Mouse (Mus musculus): ENCODE measurements around the gene Max. TPM values are rescaled to one million over a fixed set of nuclear protein-coding genes. Genes with fewer than 3 reads are reported as not detected.
A peak's percentile ranks its signal among the peaks of the same experiment; 100 is the strongest.

The Max gene
- total RNA-seq, 2 experiments from 2014 or later, result 61.4 to 70.4 TPM

GRCm38 (mm10) chr12:76920990-76921389, 41.0 kb downstream of the Max start:
- no peak for DNase-seq

GRCm38 (mm10) chr12:76920398-76920797, 41.6 kb downstream of the Max start:
- DNase-seq, result no peak

DNA sequence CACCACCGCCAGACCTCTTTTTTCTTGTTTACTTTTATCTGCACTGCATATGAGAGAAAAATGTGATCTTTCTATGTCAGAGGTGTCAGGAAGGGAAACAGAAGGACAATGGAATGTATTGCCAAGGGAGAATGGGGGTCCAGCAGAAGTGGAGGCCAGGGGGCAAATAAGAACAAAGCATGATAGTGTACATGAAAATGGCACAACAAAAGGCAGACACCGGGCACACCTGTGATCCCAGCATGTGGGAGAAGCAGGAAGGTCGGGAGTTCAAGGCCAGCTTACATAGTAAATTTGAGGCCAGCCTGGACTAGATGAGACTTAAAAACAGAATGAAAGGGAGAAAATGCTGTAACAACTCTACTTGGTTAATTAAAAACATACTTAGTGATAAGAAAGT, 43.1 kb downstream of the Max start:
- DNase-seq, result no peak

GRCm38 (mm10) chr12:76918113-76918512, 43.9 kb downstream of the Max start:
- DNase-seq, result no peak

DNA sequence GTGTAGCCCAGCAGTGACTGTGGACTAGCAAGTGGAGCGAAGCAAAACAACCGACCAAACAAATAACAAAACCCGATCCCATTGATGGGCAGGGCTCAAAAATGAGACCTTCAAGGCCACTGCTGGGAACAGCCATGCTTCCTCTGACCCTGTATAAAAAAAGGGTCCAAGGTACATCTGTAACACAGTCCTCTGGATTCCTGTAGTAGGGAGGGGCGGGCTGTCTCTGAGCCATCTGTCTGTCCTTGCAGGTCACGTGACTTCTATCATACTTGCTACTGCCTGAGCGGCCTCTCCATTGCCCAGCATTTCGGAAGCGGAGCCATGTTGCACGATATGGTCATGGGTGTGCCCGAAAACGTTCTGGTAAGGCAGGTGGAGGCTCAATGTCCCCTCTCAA, 45.8 kb downstream of the Max start:
- no peak for DNase-seq

DNA sequence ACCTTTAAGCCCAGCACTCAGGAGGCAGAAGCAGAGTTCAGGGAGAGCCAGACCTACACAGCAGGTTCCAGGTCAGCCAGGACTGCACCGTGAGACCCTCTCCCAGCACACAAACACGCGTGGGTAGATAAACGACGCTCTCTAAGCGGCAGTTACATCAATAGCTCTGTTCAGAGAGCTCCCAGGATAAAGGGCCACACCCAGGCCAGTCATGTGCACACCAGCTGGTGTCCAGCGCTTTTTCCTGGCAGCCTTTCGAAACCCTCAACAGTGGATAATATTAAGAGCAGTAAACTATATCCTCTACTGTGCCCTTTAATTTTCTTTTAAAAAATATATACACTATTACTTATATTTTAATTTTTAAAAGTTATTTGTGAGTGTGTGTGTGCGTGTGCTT, 49.8 kb downstream of the Max start:
- peak; percentile 45 for DNase-seq

DNA sequence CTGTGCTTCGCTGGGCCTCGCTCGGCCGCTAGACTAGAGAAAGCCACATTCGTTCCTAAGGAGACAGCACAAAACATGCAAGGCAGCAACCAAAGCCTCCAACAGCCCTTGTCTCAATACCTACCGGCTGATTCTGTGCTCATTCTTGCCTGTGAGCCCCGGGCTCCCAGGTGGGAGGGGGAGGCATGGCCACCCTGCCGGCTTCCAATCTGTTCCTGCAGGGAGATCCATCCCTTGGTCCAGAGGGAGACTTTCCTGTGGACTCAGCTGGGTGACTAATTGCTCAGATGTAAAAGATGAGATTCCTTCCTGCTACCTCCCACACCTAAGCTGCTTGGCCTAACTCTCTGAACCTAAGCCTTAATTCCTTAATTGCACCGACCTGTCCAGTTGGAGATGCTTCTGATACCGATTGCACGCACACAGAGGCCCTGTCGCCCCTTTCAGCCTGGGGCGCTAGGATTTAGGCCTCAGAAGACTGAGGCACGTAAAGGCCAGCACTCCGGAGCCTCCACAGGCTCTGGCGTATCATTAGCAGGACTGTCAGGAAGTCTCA, 50.8 kb downstream of the Max start:
- DNase-seq, result no peak

- DNase-seq, result no peak
Observed at GRCm38 (mm10) chr12:76910258-76910940, 51.6 kb downstream of the Max start.

DNA sequence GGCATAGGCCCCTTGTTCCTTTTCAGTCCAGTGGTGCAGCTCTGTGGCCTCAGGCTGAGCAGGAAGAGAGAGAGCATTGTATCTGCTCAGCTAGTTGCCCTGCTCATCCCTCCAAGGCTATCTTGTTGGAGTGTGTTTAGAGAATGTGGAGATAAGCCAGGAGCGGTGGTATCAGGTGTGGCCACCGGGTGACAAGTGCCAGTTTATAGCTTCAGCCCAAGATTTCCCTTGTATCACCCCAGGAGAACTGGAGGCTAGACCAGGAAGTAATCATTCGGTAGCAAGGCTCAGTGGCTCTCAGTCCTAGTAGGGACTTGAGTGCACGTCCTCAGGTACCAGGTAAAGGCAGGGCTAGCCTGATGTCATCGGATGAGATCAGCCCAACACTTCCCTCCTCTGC, 52.8 kb downstream of the Max start:
- no peak for DNase-seq

DNA sequence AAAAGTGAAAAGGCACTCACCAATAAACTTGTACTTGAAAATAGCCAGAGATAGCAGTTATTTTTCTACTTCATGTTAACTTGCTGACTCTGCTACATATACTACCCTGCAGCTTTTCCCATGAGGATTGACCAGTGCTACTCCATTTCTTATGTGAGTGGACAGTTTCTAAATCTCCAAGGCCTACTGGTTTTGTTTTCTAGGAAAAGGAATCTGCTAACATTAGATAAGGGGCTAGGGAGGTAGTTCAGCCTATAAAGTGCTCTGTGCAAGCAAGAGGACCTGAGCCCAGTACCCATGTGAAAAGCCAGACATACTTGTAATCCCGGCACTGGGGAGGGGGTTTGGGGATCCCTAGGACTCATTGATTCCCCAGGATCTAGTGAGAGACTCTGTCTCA, 55.7 kb downstream of the Max start:
- DNase-seq, result no peak

DNA sequence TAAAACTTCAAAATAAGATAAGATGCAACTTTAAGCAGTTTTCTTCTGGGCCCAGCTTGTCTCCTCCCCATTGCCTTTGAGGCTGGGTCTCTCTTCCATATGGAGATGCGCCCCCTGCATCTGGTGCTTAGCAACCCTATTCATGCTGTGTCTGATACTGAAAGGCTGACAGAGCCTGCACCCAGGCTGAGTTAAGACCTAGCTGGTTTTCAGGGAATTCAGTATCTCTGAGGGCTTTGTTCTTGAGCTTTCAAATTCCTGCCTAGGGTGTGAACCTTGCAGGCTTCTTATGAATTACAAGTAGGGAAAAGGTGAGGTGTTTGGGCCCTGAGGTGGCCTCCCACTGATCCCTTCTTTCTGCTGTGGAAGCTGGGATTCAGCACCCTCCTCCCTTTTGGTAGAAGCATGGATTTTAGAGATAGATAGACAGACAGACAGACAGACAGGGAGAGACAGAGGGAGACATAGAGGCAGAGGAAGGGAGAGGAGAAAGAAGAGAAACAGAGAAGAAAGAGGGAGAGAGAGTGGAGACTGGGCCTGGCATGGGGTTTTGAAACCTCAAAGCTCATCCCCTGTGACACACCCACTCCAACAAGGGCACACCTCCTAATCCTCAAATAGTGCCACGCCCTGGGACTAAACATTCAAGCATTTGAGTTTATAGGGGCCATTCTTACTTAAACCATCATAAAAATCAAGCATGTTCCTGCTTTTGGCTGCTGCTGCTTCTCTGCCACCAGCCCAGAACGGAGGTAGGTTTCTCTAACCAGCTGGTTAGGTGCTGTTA, 60.3 kb downstream of the Max start:
- no peak for DNase-seq

GRCm38 (mm10) chr12:76899261-76899975, 62.6 kb downstream of the Max start:
- DNase-seq, result no peak

DNA sequence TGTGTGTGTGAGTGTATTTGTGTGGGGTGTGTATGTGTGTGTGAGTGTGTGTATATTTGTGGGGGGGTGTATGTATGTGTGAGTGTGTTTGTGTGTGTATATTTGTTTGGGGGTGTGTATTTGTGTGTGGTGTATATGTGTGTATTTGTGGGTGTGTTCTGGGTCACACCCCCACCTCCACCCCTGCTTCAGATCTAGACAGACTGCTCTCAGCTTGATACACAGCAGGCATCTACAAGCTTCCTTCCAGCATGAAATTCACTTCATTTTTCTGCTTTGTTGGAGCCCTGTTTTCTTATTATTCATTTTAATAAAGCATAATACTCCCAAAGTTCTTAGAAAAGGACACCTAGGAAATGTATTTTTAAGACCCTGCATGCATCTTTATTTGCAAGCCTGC, 63.9 kb downstream of the Max start:
- no peak for DNase-seq

DNA sequence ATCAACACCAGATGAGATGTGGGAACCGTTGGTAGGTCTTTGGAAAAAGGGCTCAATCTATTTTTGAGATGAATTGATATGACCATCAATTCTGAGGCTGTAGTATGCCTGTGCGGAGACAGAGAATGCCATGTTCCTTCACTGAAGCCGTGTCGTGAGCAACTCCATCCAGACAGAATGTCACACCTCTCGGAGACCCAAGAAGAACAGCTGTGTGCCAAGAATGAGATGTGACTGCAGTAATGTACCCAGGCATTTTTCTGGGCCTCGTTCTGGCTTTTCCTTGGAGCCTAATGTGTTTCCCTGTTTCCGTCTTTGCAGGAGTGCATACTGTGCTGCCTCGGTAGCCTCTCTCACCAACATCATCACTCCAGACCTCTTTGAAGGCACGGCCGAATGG, 65.0 kb downstream of the Max start:
- no peak for DNase-seq

GRCm38 (mm10) chr12:76896566-76896965, 65.4 kb downstream of the Max start:
- DNase-seq, result no peak

- no peak for DNase-seq
Observed at GRCm38 (mm10) chr12:76895777-76896176, 66.2 kb downstream of the Max start.

- no peak for DNase-seq
Observed at GRCm38 (mm10) chr12:76894792-76895559, 67.0 kb downstream of the Max start.

DNA sequence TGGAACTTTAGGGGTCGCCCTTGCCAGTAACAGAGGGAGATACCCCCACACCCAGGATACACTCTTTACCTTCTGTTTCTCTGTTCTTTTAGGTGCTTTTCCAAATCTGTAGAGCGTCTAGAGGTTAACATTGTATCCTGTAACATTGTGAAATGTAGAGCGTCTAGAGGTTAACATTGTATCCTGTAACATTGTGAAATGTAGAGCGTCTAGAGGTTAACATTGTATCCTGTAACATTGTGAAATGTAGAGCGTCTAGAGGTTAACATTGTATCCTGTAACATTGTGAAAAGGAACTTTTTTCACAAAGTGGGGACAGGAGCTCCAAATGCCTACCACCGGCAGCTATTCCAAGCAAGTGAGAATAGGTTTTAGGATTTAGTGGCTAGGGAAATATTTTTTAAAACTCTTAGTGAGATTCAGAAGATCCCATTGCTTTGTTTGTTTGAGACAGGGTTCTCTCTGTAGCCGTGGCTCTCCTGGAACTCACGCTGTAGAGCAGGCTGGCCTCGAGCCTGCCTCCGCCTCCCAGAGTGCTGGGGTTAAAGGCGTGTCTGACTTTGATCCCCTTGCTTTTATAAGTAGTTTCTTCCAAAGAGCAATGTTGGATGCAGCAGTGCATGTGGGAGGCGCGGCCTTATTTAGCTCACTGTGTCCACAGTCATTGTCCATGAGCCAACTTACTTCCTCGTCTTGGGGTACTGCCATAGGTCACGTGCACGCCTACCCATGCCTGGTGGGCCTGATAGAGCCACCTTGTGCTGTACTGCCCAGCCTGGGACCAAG, 68.9 kb downstream of the Max start:
- no peak for DNase-seq

GRCm38 (mm10) chr12:76891160-76891559, 70.8 kb downstream of the Max start:
- DNase-seq, result no peak

- DNase-seq, result no peak
Observed at GRCm38 (mm10) chr12:76889404-76890184, 72.4 kb downstream of the Max start.
